Mouse (Mus musculus): ENCODE measurements around the gene Zfp787. TPM values are rescaled to one million over a fixed set of nuclear protein-coding genes. Genes with fewer than 3 reads are reported as not detected.
"Not testable (repeated sequence)": the region's sequence is repeated elsewhere in the genome, so short reads cannot be mapped to it uniquely, and the experiment has no call there.

Gene Zfp787
- polyA plus RNA-seq, 1 experiment = 62.7 TPM

- Histone ChIP-seq H3K27me3 (ENCODE audit: control insufficient read depth, insufficient read depth, low read length) (no peaks in the 10 kb centered on the region), H3K27ac (ENCODE audit: insufficient read depth, low read depth, low read length) (no peak overlapping the region), H3K36me3 (ENCODE audit: control insufficient read depth, insufficient read depth, low read length) (peaks cover 19% of the 10 kb centered on the region), H3K4me1 (ENCODE audit: control insufficient read depth, insufficient read depth, insufficient read length, low read length) (no peaks in the 10 kb centered on the region; the same call in 1 of the 2 replicates), H3K4me3 (ENCODE audit: low read depth, low read length) (no peak overlapping the region)
- TF ChIP-seq CTCF (IDR thresholded peaks at IDR 0.05; ENCODE audit: extremely low read depth, insufficient read length, insufficient replicate concordance, low read depth, low read length) (no peak), POLR2A (IDR thresholded peaks at IDR 0.05; ENCODE audit: low read depth, low read length) (no peak)
- WGBS = 96% methylated on average over 2 of the region's 2 CpGs
These were observed 31.0 kb upstream of the Zfp787 start for GRCm38 (mm10) chr7:6186756-6187155.

GRCm38 (mm10) chr7:6186176-6186575 is 30.4 kb upstream of the Zfp787 start:
- WGBS = 88% methylated on average over 2 of the region's 2 CpGs
- no peaks in the 10 kb centered on the region; the same call in 1 of the 2 replicates for H3K4me1 ChIP-seq (ENCODE audit: control insufficient read depth, insufficient read depth, insufficient read length, low read length)
- H3K27me3 ChIP-seq (ENCODE audit: control insufficient read depth, insufficient read depth, low read length) = no peaks in the 10 kb centered on the region
- TF ChIP-seq POLR2A (IDR thresholded peaks at IDR 0.05; ENCODE audit: low read depth, low read length) (no peak), CTCF (IDR thresholded peaks at IDR 0.05; ENCODE audit: extremely low read depth, insufficient read length, insufficient replicate concordance, low read depth, low read length) (no peak)
- peaks cover 19% of the 10 kb centered on the region for H3K36me3 ChIP-seq (ENCODE audit: control insufficient read depth, insufficient read depth, low read length)
- no peak overlapping the region for H3K27ac ChIP-seq (ENCODE audit: insufficient read depth, low read depth, low read length)
- H3K4me3 ChIP-seq (ENCODE audit: low read depth, low read length) = no peak overlapping the region

- no peak overlapping the region for H3K4me3 ChIP-seq (ENCODE audit: low read depth, low read length)
- TF ChIP-seq CTCF (IDR thresholded peaks at IDR 0.05; ENCODE audit: extremely low read depth, insufficient read length, insufficient replicate concordance, low read depth, low read length) = no peak
- TF ChIP-seq POLR2A (IDR thresholded peaks at IDR 0.05; ENCODE audit: low read depth, low read length) = no peak
- peaks cover 19% of the 10 kb centered on the region for H3K36me3 ChIP-seq (ENCODE audit: control insufficient read depth, insufficient read depth, low read length)
- H3K4me1 ChIP-seq (ENCODE audit: control insufficient read depth, insufficient read depth, insufficient read length, low read length) = no peaks in the 10 kb centered on the region; the same call in 1 of the 2 replicates
- 89% methylated on average over 1 of the region's 1 CpGs for WGBS
- H3K27ac ChIP-seq (ENCODE audit: insufficient read depth, low read depth, low read length) = no peak overlapping the region
- no peaks in the 10 kb centered on the region for H3K27me3 ChIP-seq (ENCODE audit: control insufficient read depth, insufficient read depth, low read length)
These were observed 29.6 kb upstream of the Zfp787 start for GRCm38 (mm10) chr7:6185391-6185790.

GRCm38 (mm10) chr7:6184521-6184920 is 28.7 kb upstream of the Zfp787 start:
- WGBS = 79% methylated on average over 8 of the region's 8 CpGs
- TF ChIP-seq CTCF (IDR thresholded peaks at IDR 0.05; ENCODE audit: extremely low read depth, insufficient read length, insufficient replicate concordance, low read depth, low read length) = no peak
- TF ChIP-seq POLR2A (IDR thresholded peaks at IDR 0.05; ENCODE audit: low read depth, low read length) = no peak
- H3K27ac ChIP-seq (ENCODE audit: insufficient read depth, low read depth, low read length) = no peak overlapping the region
- no peaks in the 10 kb centered on the region; the same call in 1 of the 2 replicates for H3K4me1 ChIP-seq (ENCODE audit: control insufficient read depth, insufficient read depth, insufficient read length, low read length)
- no peak overlapping the region for H3K4me3 ChIP-seq (ENCODE audit: low read depth, low read length)
- H3K36me3 ChIP-seq (ENCODE audit: control insufficient read depth, insufficient read depth, low read length) = peaks cover 19% of the 10 kb centered on the region
- no peaks in the 10 kb centered on the region for H3K27me3 ChIP-seq (ENCODE audit: control insufficient read depth, insufficient read depth, low read length)

- no peak overlapping the region for H3K4me3 ChIP-seq (ENCODE audit: low read depth, low read length)
- 94% methylated on average over 19 of the region's 19 CpGs for WGBS
- H3K27ac ChIP-seq (ENCODE audit: insufficient read depth, low read depth, low read length) = no peak overlapping the region
These were observed 28.0 kb upstream of the Zfp787 start for GRCm38 (mm10) chr7:6183802-6184201.

GRCm38 (mm10) chr7:6182882-6183281 is 27.1 kb upstream of the Zfp787 start:
- H3K27me3 ChIP-seq (ENCODE audit: control insufficient read depth, insufficient read depth, low read length) = no peaks in the 10 kb centered on the region
- TF ChIP-seq POLR2A (IDR thresholded peaks at IDR 0.05; ENCODE audit: low read depth, low read length) (no peak), CTCF (IDR thresholded peaks at IDR 0.05; ENCODE audit: extremely low read depth, insufficient read length, insufficient replicate concordance, low read depth, low read length) (no peak)
- peaks cover 10% of the 10 kb centered on the region for H3K36me3 ChIP-seq (ENCODE audit: control insufficient read depth, insufficient read depth, low read length)
- H3K4me1 ChIP-seq (ENCODE audit: control insufficient read depth, insufficient read depth, insufficient read length, low read length) = no peaks in the 10 kb centered on the region; the same call in 1 of the 2 replicates
- no peak overlapping the region for H3K4me3 ChIP-seq (ENCODE audit: low read depth, low read length)
- H3K27ac ChIP-seq (ENCODE audit: insufficient read depth, low read depth, low read length) = no peak overlapping the region

More at GRCm38 (mm10) chr7:6183802-6184201, 28.0 kb upstream of the Zfp787 start:
- Histone ChIP-seq H3K36me3 (ENCODE audit: control insufficient read depth, insufficient read depth, low read length) (peaks cover 16% of the 10 kb centered on the region), H3K27me3 (ENCODE audit: control insufficient read depth, insufficient read depth, low read length) (no peaks in the 10 kb centered on the region), H3K4me1 (ENCODE audit: control insufficient read depth, insufficient read depth, insufficient read length, low read length) (no peaks in the 10 kb centered on the region; the same call in 1 of the 2 replicates)
- no peak for TF ChIP-seq POLR2A (IDR thresholded peaks at IDR 0.05; ENCODE audit: low read depth, low read length)
- TF ChIP-seq CTCF (IDR thresholded peaks at IDR 0.05; ENCODE audit: extremely low read depth, insufficient read length, insufficient replicate concordance, low read depth, low read length) = no peak

GRCm38 (mm10) chr7:6179013-6179412 is 23.2 kb upstream of the Zfp787 start:
- H3K4me3 ChIP-seq (ENCODE audit: low read depth, low read length) = no peak overlapping the region
- peaks cover 7% of the 10 kb centered on the region; the same call in 1 of the 2 replicates for H3K36me3 ChIP-seq (ENCODE audit: control insufficient read depth, insufficient read depth, low read length)
- no peaks in the 10 kb centered on the region; the same call in 1 of the 2 replicates for H3K4me1 ChIP-seq (ENCODE audit: control insufficient read depth, insufficient read depth, insufficient read length, low read length)
- H3K27me3 ChIP-seq (ENCODE audit: control insufficient read depth, insufficient read depth, low read length) = no peaks in the 10 kb centered on the region
- H3K27ac ChIP-seq (ENCODE audit: insufficient read depth, low read depth, low read length) = no peak overlapping the region
- TF ChIP-seq POLR2A (IDR thresholded peaks at IDR 0.05; ENCODE audit: low read depth, low read length) (no peak), CTCF (IDR thresholded peaks at IDR 0.05; ENCODE audit: extremely low read depth, insufficient read length, insufficient replicate concordance, low read depth, low read length) (no peak)

- H3K4me1 ChIP-seq (ENCODE audit: control insufficient read depth, insufficient read depth, insufficient read length, low read length); H3K36me3 ChIP-seq (ENCODE audit: control insufficient read depth, insufficient read depth, low read length); H3K27me3 ChIP-seq (ENCODE audit: control insufficient read depth, insufficient read depth, low read length); H3K27ac ChIP-seq (ENCODE audit: insufficient read depth, low read depth, low read length); H3K4me3 ChIP-seq (ENCODE audit: low read depth, low read length): not testable (repeated sequence)
- 69% methylated on average over 9 of the region's 9 CpGs for WGBS
These were observed 18.7 kb upstream of the Zfp787 start for GRCm38 (mm10) chr7:6174365-6174987.

Data from small intestine, adult 2 months (tissue).